Mouse (Mus musculus): ENCODE measurements at regions not wholly inside any gene's neighbourhood (a gene's known extent, or its start where the extent isn't known, plus 50 kb on each side); places are given as distances from the start of the nearest gene placed in this dataset. TPM values are rescaled to one million over a fixed set of nuclear protein-coding genes. Genes with fewer than 3 reads are reported as not detected.

Small RNA genes lying in the stretch of these regions (microRNA-seq; reads per million reads assigned to microRNA genes)
- gene Gm24271 (ENCODE audit: borderline number of aligned reads): not detected

Data from liver, embryonic 11.5 days (tissue).